Mouse (Mus musculus) neural tube, embryonic 12.5 days (tissue): ENCODE data around the gene Lpp. TPM values are rescaled to one million over a fixed set of nuclear protein-coding genes. Genes with fewer than 3 reads are reported as not detected.

Experiments
- ATAC-seq: fragments of 200-750 bp; cut with Nextera tagmentation; 2 replicates; pipeline ENCODE4 v1.8.0; 2017; ENCODE audit warnings: low read depth, mild to moderate bottlenecking, moderate TSS enrichment, moderate library complexity; ENCODE audit not compliant: low FRiP score
- H3K27ac ChIP-seq: fragments of 300-500 bp; sonication (generic); 2 replicates; pipeline ENCODE4 v1.5.1; 2016
- H3K27me3 ChIP-seq: fragments of 300-500 bp; sonication (generic); replicated peaks from 2 replicates; pipeline ENCODE4 v1.6.1; 2016; ENCODE audit warnings: mild to moderate bottlenecking
- H3K36me3 ChIP-seq: fragments of 300-500 bp; sonication (generic); 2 replicates; pipeline ENCODE4 v1.6.1; 2016; ENCODE audit warnings: mild to moderate bottlenecking
- H3K4me1 ChIP-seq: fragments of 300-500 bp; sonication (generic); 2 replicates; pipeline ENCODE4 v1.6.1; 2016
- H3K4me2 ChIP-seq: fragments of 300-500 bp; sonication (generic); replicated peaks from 2 replicates; pipeline ENCODE4 v1.6.1; 2016; ENCODE audit warnings: mild to moderate bottlenecking
- H3K4me3 ChIP-seq: fragments of 300-500 bp; sonication (generic); 2 replicates; pipeline ENCODE4 v1.5.1; 2016
- H3K9ac ChIP-seq: fragments of 300-500 bp; sonication (generic); 2 replicates; pipeline ENCODE4 v1.6.1; 2016; ENCODE audit warnings: mild to moderate bottlenecking
- H3K9me3 ChIP-seq: fragments of 300-500 bp; sonication (generic); 2 replicates; pipeline ENCODE4 v1.6.1; 2016; ENCODE audit warnings: mild to moderate bottlenecking
- WGBS: fragments of 180-500 bp; shearing (Covaris S2); methylation state at CpG from one replicate; pipeline ENCODE4 v1.1.7; 2016; 5-methylcytosine and 5-hydroxymethylcytosine counted together
- polyA plus RNA-seq: library from polyadenylated mRNA; unstranded; fragments of >200 nt; fragmentation: Nextera tagmentation; extraction: Ambion mirVana; gene quantifications from 2 replicates; pipeline ENCODE4 v1.2.1, GENCODE M21; 2016

The Lpp gene
- polyA plus RNA-seq, 1 experiment from 2014 or later: 18.8 TPM

DNA sequence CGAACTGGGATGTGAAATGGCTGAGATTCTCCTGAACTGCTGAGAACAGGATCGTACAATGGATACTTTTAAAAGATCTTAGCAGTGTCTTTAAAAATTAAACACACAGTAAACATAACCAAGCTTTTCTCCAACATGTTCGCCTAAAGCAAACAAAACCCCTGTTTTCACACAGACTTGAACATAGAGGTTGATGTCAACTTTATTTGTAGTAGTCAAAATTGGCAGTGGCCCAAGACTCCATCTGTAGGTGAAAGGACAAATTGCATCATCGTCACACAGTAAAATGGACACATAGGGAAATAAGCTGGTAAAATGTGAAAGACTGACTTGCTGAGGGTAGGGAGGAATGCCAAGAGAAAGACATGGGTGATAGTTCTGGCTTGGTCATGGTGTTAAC, 480.9 kb downstream of the Lpp start:
- Histone ChIP-seq H3K4me2 (no peak overlapping the region), H3K36me3 (peaks cover 4% of the 10 kb centered on the region; the same call in 1 of the 2 replicates), H3K4me3 (no peak overlapping the region), H3K9me3 (peaks cover 9% of the 10 kb centered on the region), H3K4me1 (no peaks in the 10 kb centered on the region), H3K27ac (no peak overlapping the region), H3K9ac (no peak overlapping the region), H3K27me3 (no peaks in the 10 kb centered on the region)
- WGBS: 77% methylated on average over 4 of the region's 4 CpGs
- no peak for ATAC-seq

DNA sequence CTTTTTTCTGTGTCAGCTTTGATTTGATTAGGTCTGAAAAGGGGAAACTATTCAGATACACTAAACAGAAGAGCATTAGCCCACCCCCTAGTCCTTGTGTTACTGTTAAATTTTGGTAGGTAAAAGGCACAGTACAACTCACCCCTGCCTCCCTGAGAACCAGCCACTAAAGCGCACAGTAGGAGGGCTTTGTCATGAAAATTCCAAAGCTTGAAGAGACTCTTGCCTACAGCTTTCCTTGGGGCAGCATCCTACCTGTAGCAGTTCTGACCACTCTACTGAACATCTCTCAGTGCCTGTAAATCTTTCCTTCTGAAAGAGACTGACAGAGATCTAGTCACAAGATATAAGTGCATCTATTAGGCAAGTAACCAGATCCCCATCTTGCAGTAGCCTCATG, 482.4 kb downstream of the Lpp start:
- H3K9me3 ChIP-seq: peaks cover 9% of the 10 kb centered on the region
- 37% methylated on average over 1 of the region's 1 CpGs for WGBS
- no peak overlapping the region for H3K9ac ChIP-seq
- no peaks in the 10 kb centered on the region for H3K27me3 ChIP-seq
- H3K4me3 ChIP-seq: no peak overlapping the region
- no peak overlapping the region for H3K27ac ChIP-seq
- H3K4me1 ChIP-seq: no peaks in the 10 kb centered on the region
- peaks cover 4% of the 10 kb centered on the region; the same call in 1 of the 2 replicates for H3K36me3 ChIP-seq
- no peak overlapping the region for H3K4me2 ChIP-seq
- no peak for ATAC-seq

DNA sequence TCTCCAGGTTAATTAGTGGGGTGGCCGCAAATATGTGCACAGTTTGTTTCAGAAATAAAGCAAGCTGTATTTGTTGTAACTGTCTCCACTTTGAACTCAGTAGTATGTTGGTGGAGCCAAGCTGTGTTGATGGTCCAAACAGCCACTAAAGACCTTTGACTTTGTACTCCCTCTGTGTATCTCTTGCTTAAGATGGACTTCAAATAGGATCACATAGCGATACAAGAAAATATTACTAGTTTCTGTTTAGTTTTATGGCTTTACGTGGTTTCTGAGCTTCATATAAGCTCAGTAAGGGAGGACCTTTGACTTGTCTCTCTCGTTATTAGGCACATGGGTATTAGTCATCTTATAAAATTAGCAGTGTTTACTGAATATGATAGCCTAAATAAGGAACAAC, 485.7 kb downstream of the Lpp start:
- Histone ChIP-seq H3K36me3 (no peaks in the 10 kb centered on the region), H3K4me2 (no peak overlapping the region), H3K4me3 (no peak overlapping the region), H3K9me3 (no peaks in the 10 kb centered on the region), H3K9ac (no peak overlapping the region), H3K27me3 (no peaks in the 10 kb centered on the region), H3K27ac (no peak overlapping the region), H3K4me1 (no peaks in the 10 kb centered on the region)
- WGBS: 79% methylated on average over 4 of the region's 4 CpGs
- no peak for ATAC-seq

DNA sequence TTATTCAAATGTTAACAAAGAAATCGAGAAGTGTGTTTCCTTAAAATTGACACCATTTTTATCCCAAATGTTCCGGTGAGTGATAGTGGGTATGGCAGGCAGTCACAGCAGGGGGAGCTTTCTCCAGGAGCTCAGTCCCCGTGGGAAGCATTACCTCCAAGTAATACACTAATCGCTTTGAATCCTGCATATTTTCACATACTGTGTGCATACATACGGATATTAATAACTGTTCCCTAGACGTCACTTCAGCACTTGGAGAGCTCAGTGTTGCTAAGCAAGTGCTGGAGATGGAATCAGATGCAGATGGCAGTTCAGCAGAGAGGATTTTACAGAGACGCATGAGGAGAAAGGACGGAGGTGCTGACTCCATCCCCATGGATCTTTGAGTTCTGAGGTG, 487.4 kb downstream of the Lpp start:
- ATAC-seq: no peak
- Histone ChIP-seq H3K4me2 (no peak overlapping the region), H3K4me1 (no peaks in the 10 kb centered on the region), H3K36me3 (no peaks in the 10 kb centered on the region), H3K9me3 (no peaks in the 10 kb centered on the region), H3K27me3 (no peaks in the 10 kb centered on the region), H3K9ac (no peak overlapping the region), H3K27ac (no peak overlapping the region), H3K4me3 (no peak overlapping the region)
- WGBS: 57% methylated on average over 8 of the region's 8 CpGs

DNA sequence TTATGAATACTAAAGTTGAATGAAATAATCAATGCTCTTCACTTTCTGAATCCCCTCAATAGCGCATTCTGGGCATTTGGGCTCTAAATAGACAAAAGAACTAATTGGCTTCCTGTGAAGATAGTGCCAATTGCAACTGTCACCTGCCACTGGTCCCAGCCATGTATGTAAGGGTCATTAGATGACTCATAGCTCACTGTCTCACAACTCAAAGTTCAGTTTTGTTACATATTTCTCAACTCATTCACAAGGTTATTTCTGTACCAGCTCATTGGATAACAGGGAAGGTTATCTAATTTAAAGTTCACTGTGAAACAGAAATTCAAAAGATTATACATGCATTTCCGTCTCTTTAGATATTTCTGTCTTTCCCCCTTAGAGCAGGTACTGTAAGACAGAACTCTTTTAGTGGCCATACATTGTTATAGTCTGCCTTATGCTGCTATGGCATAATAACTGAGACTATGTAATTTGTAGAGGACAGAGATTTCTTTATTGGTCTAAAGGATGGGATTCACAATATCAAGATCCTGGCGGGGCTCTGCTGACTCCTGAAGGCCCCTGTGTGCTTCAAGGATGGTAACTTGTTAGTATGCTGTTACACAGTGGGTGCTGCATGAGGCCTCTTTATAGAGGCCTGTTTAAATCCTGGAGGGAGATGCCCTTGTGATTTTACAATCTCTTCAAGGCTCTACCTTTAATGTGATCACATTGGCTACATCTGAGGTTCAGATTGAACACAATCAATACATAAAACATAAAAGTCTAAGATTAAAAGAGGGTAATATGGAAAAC, 488.9 kb downstream of the Lpp start:
- H3K36me3 ChIP-seq: no peaks in the 10 kb centered on the region
- WGBS: 74% methylated on average over 3 of the region's 3 CpGs
- no peak overlapping the region for H3K4me3 ChIP-seq
- H3K27ac ChIP-seq: no peak overlapping the region
- no peak overlapping the region for H3K4me2 ChIP-seq
- H3K27me3 ChIP-seq: no peaks in the 10 kb centered on the region
- peaks cover 4% of the 10 kb centered on the region; the same call in 1 of the 2 replicates for H3K4me1 ChIP-seq
- ATAC-seq: no peak
- H3K9me3 ChIP-seq: no peaks in the 10 kb centered on the region
- no peak overlapping the region for H3K9ac ChIP-seq

DNA sequence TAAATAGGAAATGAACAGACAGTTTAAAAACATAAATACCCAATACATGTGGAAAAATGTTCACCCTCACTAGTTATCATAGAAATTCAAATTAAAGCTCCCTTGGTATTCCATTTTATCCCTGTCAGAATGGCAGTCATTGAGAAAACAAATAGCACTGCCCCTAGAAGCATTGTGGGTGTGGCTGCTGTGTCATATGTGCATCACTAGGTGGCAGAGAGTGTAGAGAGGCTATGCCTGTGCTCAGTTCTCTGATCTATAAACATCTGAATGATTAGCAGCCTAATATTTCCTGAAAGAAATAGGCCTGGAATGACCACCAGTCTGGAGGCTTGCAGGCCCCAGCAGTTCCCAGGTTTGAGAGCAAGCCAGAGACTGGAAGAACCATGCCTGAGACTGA, 490.7 kb downstream of the Lpp start:
- Histone ChIP-seq H3K4me2 (no peak overlapping the region), H3K27ac (no peak overlapping the region)
- no peak for ATAC-seq

DNA sequence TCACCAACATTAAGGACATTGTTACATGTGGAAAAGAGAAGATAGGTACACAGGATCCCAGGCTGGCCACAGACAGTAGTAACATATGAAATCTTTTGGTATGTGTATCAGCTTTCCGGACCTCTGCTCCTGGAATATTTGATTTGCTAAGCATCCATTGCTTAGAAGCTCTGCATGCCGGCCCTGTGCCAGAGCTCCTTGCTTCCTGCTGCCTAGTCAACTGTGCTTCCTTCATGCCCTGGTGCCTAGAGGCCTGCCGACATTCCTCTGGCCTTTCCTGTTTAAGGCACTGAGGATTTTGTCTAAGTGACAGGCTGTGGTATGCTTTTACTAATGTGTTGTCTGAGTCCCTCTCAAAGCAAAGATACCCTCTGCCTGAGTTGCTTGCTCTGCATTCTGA, 493.0 kb downstream of the Lpp start:
- Histone ChIP-seq H3K4me3 (no peak overlapping the region), H3K9ac (no peak overlapping the region), H3K4me2 (no peak overlapping the region), H3K9me3 (no peaks in the 10 kb centered on the region), H3K27ac (no peak overlapping the region), H3K4me1 (peaks cover 5% of the 10 kb centered on the region; the same call in 1 of the 2 replicates), H3K36me3 (no peaks in the 10 kb centered on the region), H3K27me3 (no peaks in the 10 kb centered on the region)
- WGBS: 75% methylated on average over 3 of the region's 3 CpGs
- no peak for ATAC-seq

More for the DNA sequence above, 490.7 kb downstream of the Lpp start:
- Histone ChIP-seq H3K27me3 (no peaks in the 10 kb centered on the region), H3K9ac (no peak overlapping the region), H3K36me3 (no peaks in the 10 kb centered on the region), H3K4me1 (peaks cover 5% of the 10 kb centered on the region; the same call in 1 of the 2 replicates), H3K4me3 (no peak overlapping the region), H3K9me3 (no peaks in the 10 kb centered on the region)

DNA sequence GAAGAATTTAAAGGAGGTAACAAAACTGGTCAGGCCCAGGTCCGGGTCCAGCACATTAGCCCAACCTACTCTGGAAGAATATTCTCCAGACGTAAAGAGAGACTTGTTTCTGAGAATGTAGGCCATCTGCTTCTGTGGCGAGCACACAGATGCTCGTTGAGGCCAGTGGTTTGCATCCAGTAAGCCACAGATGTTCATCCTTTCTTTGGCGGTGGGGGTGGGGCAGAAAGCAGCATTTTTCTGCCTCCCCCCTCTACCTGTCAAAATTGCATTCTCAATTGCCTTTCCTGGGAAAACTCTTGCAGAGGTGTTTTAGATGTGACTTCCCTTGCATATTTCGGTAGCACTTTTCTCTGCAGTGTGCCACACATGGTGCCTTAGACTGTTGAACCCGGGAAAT, 493.6 kb downstream of the Lpp start:
- Histone ChIP-seq H3K9me3 (no peaks in the 10 kb centered on the region), H3K9ac (no peak overlapping the region), H3K4me3 (no peak overlapping the region), H3K36me3 (no peaks in the 10 kb centered on the region), H3K4me2 (no peak overlapping the region), H3K27ac (no peak overlapping the region), H3K27me3 (no peaks in the 10 kb centered on the region), H3K4me1 (peaks cover 5% of the 10 kb centered on the region; the same call in 1 of the 2 replicates)
- WGBS: 64% methylated on average over 7 of the region's 7 CpGs
- ATAC-seq: no peak

DNA sequence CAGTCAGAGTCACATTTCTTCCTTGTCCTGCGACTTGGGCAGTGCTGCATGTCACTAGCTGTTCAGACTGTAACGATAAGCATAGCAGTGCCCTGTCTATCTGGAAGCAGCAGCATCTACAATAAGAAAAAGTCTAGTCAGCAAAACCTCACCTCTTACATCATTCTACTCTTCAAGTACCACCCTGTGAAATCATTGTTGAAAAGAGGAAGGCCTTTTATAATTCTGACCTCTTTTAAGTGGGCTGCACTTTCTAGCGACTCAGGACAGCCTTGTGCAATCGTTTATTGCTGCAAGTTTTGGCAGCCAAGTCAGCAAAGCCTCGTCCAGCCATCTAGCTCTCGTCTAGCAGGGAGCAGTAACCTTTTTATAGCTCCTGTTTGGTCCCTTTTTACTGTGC, 498.1 kb downstream of the Lpp start:
- Histone ChIP-seq H3K9me3 (no peaks in the 10 kb centered on the region), H3K9ac (no peak overlapping the region), H3K36me3 (no peaks in the 10 kb centered on the region), H3K27me3 (no peaks in the 10 kb centered on the region), H3K4me1 (peaks cover 5% of the 10 kb centered on the region; the same call in 1 of the 2 replicates), H3K4me2 (no peak overlapping the region), H3K4me3 (no peak overlapping the region), H3K27ac (no peak overlapping the region)
- 53% methylated on average over 6 of the region's 6 CpGs for WGBS
- ATAC-seq: no peak

DNA sequence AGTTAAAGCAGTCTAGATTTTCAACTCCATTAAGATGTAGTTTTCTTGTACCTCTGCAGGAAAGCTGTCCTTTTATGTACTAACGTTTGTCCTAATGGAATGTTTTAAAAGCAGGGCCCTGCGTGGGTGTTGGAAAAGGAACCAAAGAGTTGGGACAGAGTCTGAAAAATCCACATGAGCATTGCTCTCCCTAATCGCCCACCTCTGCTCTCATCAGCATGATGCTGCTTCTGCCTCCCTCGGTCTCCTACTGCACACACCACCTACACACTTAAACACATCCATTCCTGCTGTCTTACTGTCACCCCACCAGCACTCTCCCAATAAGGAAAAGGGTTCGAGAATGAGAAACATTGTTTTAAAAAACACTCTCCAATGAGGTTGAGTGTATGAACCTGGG, 501.9 kb downstream of the Lpp start:
- Histone ChIP-seq H3K4me2 (no peak overlapping the region), H3K27me3 (no peaks in the 10 kb centered on the region), H3K9ac (no peak overlapping the region), H3K27ac (no peak overlapping the region), H3K9me3 (no peaks in the 10 kb centered on the region), H3K36me3 (no peaks in the 10 kb centered on the region), H3K4me3 (no peak overlapping the region), H3K4me1 (peaks cover 2% of the 10 kb centered on the region; the same call in 1 of the 2 replicates)
- ATAC-seq: no peak
- WGBS: 84% methylated on average over 5 of the region's 5 CpGs

DNA sequence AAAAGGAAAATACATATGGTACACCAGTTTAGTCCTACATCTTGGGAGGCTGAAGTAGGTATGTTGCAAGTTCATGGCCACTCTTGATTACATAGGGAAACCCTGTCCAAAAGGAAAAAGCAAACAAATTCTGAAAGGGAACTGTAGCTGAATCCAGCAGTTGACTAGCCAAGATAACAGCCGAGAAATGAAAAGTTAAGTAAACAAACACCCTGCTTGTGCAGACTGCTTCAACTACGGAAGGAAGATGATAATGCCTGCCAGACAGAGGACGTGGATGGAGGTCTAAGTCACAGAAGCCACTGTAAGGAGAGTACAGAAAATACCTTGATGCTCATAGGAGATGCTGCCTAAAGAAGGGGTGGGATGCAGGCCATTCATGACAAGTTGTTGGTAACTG, 504.3 kb downstream of the Lpp start:
- Histone ChIP-seq H3K4me2 (no peak overlapping the region), H3K4me1 (peaks cover 9% of the 10 kb centered on the region; the same call in 1 of the 2 replicates), H3K27ac (no peak overlapping the region), H3K9me3 (no peaks in the 10 kb centered on the region), H3K27me3 (no peaks in the 10 kb centered on the region), H3K9ac (no peak overlapping the region), H3K36me3 (no peaks in the 10 kb centered on the region), H3K4me3 (no peak overlapping the region)
- no peak for ATAC-seq
- WGBS: 79% methylated on average over 3 of the region's 3 CpGs

DNA sequence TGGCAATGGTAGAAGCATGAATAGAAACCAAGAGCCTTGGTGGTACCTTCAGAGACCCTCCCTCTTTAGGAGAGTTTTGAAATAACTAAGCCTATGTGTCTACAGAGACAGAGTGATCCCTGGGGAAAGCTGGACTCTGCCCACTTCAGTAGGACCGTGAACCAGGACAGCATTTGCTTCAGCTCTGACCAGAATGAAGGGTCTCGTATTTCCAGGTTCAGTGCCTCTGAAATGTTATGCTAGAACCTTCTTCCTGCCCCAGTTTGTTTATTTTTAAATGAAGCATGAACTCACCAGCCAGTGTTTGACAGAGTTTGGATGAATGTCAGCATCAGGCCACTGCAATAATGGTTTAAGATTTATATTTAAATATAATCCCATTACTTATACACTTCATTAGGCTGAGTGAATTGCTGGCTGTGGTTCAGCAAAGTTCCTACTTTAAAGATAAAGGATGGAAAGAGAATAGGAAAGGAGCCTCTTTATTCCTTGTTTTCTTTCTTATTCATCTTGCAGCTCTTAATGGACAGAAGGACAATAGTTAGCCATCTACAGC, 507.0 kb downstream of the Lpp start:
- ATAC-seq: no peak
- Histone ChIP-seq H3K27ac (no peak overlapping the region), H3K9ac (no peak overlapping the region), H3K9me3 (no peaks in the 10 kb centered on the region), H3K4me1 (peaks cover 9% of the 10 kb centered on the region; the same call in 1 of the 2 replicates), H3K4me3 (no peak overlapping the region), H3K36me3 (no peaks in the 10 kb centered on the region), H3K4me2 (no peak overlapping the region), H3K27me3 (no peaks in the 10 kb centered on the region)
- WGBS: 8% methylated on average over 2 of the region's 2 CpGs
